Mouse (Mus musculus) left cerebral cortex, adult 18-20 months (tissue): ENCODE results near the gene Abcc5. TPM values are rescaled to one million over a fixed set of nuclear protein-coding genes. Genes with fewer than 3 reads are reported as not detected.
"Not testable (repeated sequence)": the region's sequence is repeated elsewhere in the genome, so short reads cannot be mapped to it uniquely, and the experiment has no call there.

Source experiments
- DNase-seq, 2 experiments: peaks; one replicate each; pipeline ENCODE4 v3.0.0; 2021 to 2022; ENCODE audit warnings: low spot score in 2 of 2, mixed read lengths in 1 of 2
- total RNA-seq, 2 experiments: library from RNA; stranded (reverse); gene quantifications; 2 replicates each; pipeline ENCODE4 v1.2.3; 2021

Gene Abcc5
- total RNA-seq, 2 experiments from 2014 or later: 208 to 216 TPM

- no peak for DNase-seq
Measured at GRCm38 (mm10) chr16:20368221-20368620, 58.0 kb downstream of the Abcc5 start.

GRCm38 (mm10) chr16:20362121-20362520 lies 64.1 kb downstream of the Abcc5 start:
- DNase-seq: no peak

GRCm38 (mm10) chr16:20361496-20361895 lies 64.7 kb downstream of the Abcc5 start:
- DNase-seq: not testable (repeated sequence)

- no peak for DNase-seq
Measured at GRCm38 (mm10) chr16:20359643-20360295, 66.4 kb downstream of the Abcc5 start.

GRCm38 (mm10) chr16:20357837-20358236 lies 68.4 kb downstream of the Abcc5 start:
- no peak for DNase-seq

GRCm38 (mm10) chr16:20354762-20355161 lies 71.4 kb downstream of the Abcc5 start:
- no peak for DNase-seq

GRCm38 (mm10) chr16:20354011-20354410 lies 72.2 kb downstream of the Abcc5 start:
- no peak for DNase-seq

GRCm38 (mm10) chr16:20345464-20345863 lies 80.7 kb downstream of the Abcc5 start:
- DNase-seq: peak in 1 of 2 experiments; percentile 30

GRCm38 (mm10) chr16:20338616-20339015 lies 87.6 kb downstream of the Abcc5 start:
- peak; percentile 67 to 80 for DNase-seq

GRCm38 (mm10) chr16:20334918-20335317 lies 91.3 kb downstream of the Abcc5 start:
- DNase-seq: no peak

GRCm38 (mm10) chr16:20328306-20328705 lies 97.9 kb downstream of the Abcc5 start:
- no peak for DNase-seq

GRCm38 (mm10) chr16:20325286-20325685 lies 100.9 kb downstream of the Abcc5 start, which contains the start of gene Cyp2ab1:
TSS of gene Cyp2ab1 (minus strand) at chr16:20325404.
- DNase-seq: no peak

- no peak for DNase-seq
Measured at GRCm38 (mm10) chr16:20323907-20324306, 102.3 kb downstream of the Abcc5 start.

GRCm38 (mm10) chr16:20322274-20322673 lies 103.9 kb downstream of the Abcc5 start:
- DNase-seq: no peak

- no peak for DNase-seq
Measured at GRCm38 (mm10) chr16:20316770-20317169, 109.4 kb downstream of the Abcc5 start.

- no peak for DNase-seq
Measured at GRCm38 (mm10) chr16:20315266-20315665, 110.9 kb downstream of the Abcc5 start.

GRCm38 (mm10) chr16:20312272-20312671 lies 113.9 kb downstream of the Abcc5 start:
- DNase-seq: no peak

GRCm38 (mm10) chr16:20301770-20302649 lies 124.2 kb downstream of the Abcc5 start, which contains the start of gene Parl:
TSS of gene Parl (minus strand) at chr16:20302387.
- DNase-seq: peak; percentile 82 to 86

- DNase-seq: no peak
Measured at GRCm38 (mm10) chr16:20300076-20300475, 126.1 kb downstream of the Abcc5 start.
